In genomic region chr7:70280643-70281380, GRCm38 (mm10) we compare ENCODE assay signal across 9 mouse cellular contexts.
DNase-seq lines count a peak whose midpoint lies in the region; ATAC-seq and TF ChIP-seq lines count a peak whose summit lies in the region.
"Had no signal": no experiment of that assay in that cellular context is flagged by ENCODE, and none has a peak within 500 bp of the region (broad histone marks: within the 10 kb centered on the region; RNA-seq: fewer than 3 reads in every experiment).

No protein-coding gene starts in this region.

- H3K4me1 ChIP-seq in forebrain, embryonic 15.5 days: peaks cover 16% of the 10 kb centered on the region
- peaks cover 9% of the 10 kb centered on the region; the same call in 1 of the 2 replicates for H3K4me1 ChIP-seq in midbrain, embryonic 16.5 days (ENCODE audit: control insufficient read depth, insufficient read depth, low read length)

- no peaks in the 10 kb centered on the region for H3K9me3 ChIP-seq in forebrain, embryonic 15.5 days
- no peaks in the 10 kb centered on the region for H3K9me3 ChIP-seq in midbrain, embryonic 16.5 days (replicated peaks; ENCODE audit: control insufficient read depth, low read length, poor library complexity, severe bottlenecking)

- no peak overlapping the region for H3K27ac ChIP-seq in layer of hippocampus, adult 2 months
- H3K27ac ChIP-seq in forebrain, embryonic 15.5 days (replicated peaks): no peak overlapping the region
- H3K27ac ChIP-seq in midbrain, embryonic 16.5 days (ENCODE audit: low read length): peak overlapping the region; percentile 28; the same call in 1 of the 2 replicates

- TF ChIP-seq CTCF in layer of hippocampus, adult 2 months (conservative IDR thresholded peaks at IDR 0.05): no peak

- 3% methylated on average over 42 of the region's 42 CpGs for WGBS in forebrain, embryonic 15.5 days
- 3% methylated on average over 42 of the region's 42 CpGs for WGBS in midbrain, embryonic 16.5 days

- peak overlapping the region; percentile 24 for H3K4me2 ChIP-seq in forebrain, embryonic 15.5 days (replicated peaks)
- peak overlapping the region; percentile 47 for H3K4me2 ChIP-seq in midbrain, embryonic 16.5 days (ENCODE audit: low read length)

- DNase-seq in layer of hippocampus, adult 2 months (ENCODE audit: low spot score in 2 of 2): no peak
- DNase-seq in layer of hippocampus, postnatal 14 days (ENCODE audit: low spot score in 2 of 2): no peak
- peak; percentile 41 for DNase-seq in kidney, postnatal 10 days
- DNase-seq in right cerebral cortex, adult 2 months (ENCODE audit: low spot score in 2 of 2): no peak
- no peak for DNase-seq in right cerebral cortex, postnatal 14 days

- no peaks in the 10 kb centered on the region for H3K36me3 ChIP-seq in forebrain, embryonic 15.5 days
- no peaks in the 10 kb centered on the region for H3K36me3 ChIP-seq in midbrain, embryonic 16.5 days (ENCODE audit: control insufficient read depth, insufficient read depth, low read length)
- H3K36me3 ChIP-seq: G1E had no signal

- H3K4me3 ChIP-seq in layer of hippocampus, adult 2 months: peak overlapping the region; percentile 29; the same call in 1 of the 2 replicates
- H3K4me3 ChIP-seq in forebrain, embryonic 15.5 days: peak overlapping the region; percentile 19; the same call in 1 of the 2 replicates
- peak overlapping the region; percentile 19 for H3K4me3 ChIP-seq in midbrain, embryonic 16.5 days (ENCODE audit: low read depth, low read length)

- ATAC-seq in forebrain, embryonic 15.5 days (replicated peaks): peak; percentile 26; the same call in 1 of the 2 replicates
- no peak for ATAC-seq in midbrain, embryonic 16.5 days
- ATAC-seq in CD4-positive, CD25-positive, alpha-beta regulatory T cell, adult 4 months: no peak

- no peak overlapping the region for H3K9ac ChIP-seq in forebrain, embryonic 15.5 days (replicated peaks)
- 0 out of 2 replicates have a peak overlapping the region, but pooled peaks have one; percentile 14 for H3K9ac ChIP-seq in midbrain, embryonic 16.5 days (ENCODE audit: low read depth, low read length)

- peaks cover 83% of the 10 kb centered on the region for H3K27me3 ChIP-seq in forebrain, embryonic 15.5 days
- peaks cover 52% of the 10 kb centered on the region for H3K27me3 ChIP-seq in midbrain, embryonic 16.5 days (ENCODE audit: control insufficient read depth, insufficient read depth, low read depth, low read length)
